Mouse (Mus musculus) olfactory bulb, adult 2 months (tissue): ENCODE data around the gene Tubb3.
"Not testable (repeated sequence)": the region's sequence is repeated elsewhere in the genome, so short reads cannot be mapped to it uniquely, and the experiment has no call there.

Experiments used
- CTCF ChIP-seq: fragments of 200-500 bp; IDR thresholded peaks from 2 replicates; pipeline ENCODE4 v1.5.1; 2012; ENCODE audit warnings: low read depth, mild to moderate bottlenecking, low read length, moderate library complexity; ENCODE audit not compliant: insufficient read depth
- POLR2A ChIP-seq: fragments of 200-500 bp; IDR thresholded peaks from 2 replicates; pipeline ENCODE4 v1.6.1; 2012; ENCODE audit warnings: mild to moderate bottlenecking, low read depth, low read length, moderate library complexity; ENCODE audit not compliant: insufficient read depth

DNA sequence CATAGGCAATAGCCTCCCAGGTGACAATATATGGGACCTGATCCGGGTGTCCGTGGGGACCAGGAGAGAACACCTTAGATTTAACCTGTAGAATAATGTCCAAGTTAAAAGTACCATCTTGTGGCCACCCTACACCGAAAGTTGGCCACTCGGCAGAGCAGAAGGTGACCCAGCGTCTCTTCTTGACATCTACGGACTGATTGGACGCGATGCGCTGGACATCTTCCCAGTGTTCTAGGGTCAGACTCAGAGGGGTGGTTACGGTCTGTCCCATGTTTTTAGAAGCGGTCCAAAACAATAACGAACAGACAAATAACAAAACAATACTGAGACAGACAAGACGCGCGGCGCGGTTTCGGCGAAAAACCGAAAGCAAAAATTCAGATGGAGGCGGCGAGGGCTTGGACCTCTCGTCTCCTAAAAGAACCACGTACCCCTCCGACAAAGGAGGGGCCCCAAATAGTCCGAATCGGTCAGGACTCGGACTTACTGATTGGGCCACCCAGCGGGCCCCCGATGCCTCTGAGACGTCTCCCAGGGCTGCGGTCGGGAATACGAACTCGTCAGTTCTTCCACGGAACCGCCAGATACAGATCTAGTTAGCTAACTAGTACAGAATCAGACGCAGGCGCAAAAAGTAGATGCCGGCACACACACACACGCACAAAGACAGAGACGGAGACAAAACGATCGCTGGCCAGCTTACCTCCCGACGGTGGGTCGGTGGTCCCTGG lies 22.2 kb downstream of the Tubb3 start:
- not testable (repeated sequence) for TF ChIP-seq CTCF, POLR2A
